Mouse (Mus musculus) erythroblast, embryonic 14.5 days (primary cell): ENCODE results near the gene Lamtor5.

Experiments
- GATA1 ChIP-seq: IDR thresholded peaks from 2 replicates; pipeline ENCODE4 v1.6.1; 2012; ENCODE audit warnings: low read length, inconsistent platforms, mixed read lengths
- TAL1 ChIP-seq: IDR thresholded peaks from 3 replicates; pipeline ENCODE4 v1.6.1; 2012; ENCODE audit warnings: low read length, inconsistent platforms, mixed read lengths

DNA sequence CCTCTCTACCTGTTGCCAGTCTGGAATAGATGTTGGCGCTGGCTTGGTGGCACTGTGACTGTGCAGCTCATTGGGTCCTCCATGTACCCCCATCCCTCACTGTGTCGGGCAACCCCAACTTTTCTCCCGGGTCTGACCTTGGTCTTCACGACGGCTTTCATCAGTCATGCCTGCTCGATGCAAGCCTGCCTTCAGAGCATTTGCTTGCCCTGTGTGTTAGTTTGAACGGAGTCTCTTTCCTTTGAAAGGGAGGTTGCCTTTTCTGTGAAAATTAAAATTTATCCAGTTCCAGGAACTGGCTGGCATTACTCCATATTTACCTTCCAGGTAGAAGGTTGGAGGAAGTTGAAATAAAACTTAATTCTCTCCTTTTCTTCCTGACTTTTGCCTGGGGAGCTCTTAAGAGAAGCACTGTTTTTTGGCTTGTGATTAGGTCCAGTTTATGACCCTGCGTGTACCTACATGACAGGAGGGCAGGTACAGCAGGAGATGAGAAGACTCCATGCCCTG, 40.1 kb upstream of the Lamtor5 start:
- TF ChIP-seq TAL1: no peak
- TF ChIP-seq GATA1: no peak
